Mouse (Mus musculus) CH12.LX (cell line): Measurements from ENCODE around the gene Ptcd2. TPM values are rescaled to one million over a fixed set of nuclear protein-coding genes. Genes with fewer than 3 reads are reported as not detected.

Experiments
- DNase-seq: peaks from one replicate; pipeline ENCODE4 v3.0.0-alpha.2; 2013; ENCODE audit errors: extremely low read depth
- H3K27ac ChIP-seq: 2 replicates; pipeline ENCODE4 v1.5.1; 2012; ENCODE audit warnings: low read depth, mild to moderate bottlenecking, control low read depth, moderate library complexity; ENCODE audit not compliant: insufficient read depth
- H3K27me3 ChIP-seq: replicated peaks from 2 replicates; pipeline ENCODE3; 2012; ENCODE audit warnings: inconsistent platforms
- H3K36me3 ChIP-seq, 2 experiments: replicated peaks in 1 of 2; 2 replicates each; pipeline versions ENCODE3 to v1.6.1; 2012; ENCODE audit warnings: inconsistent platforms in 1 of 2, low read length in 1 of 2, mild to moderate bottlenecking in 1 of 2, mixed read lengths in 1 of 2, moderate library complexity in 1 of 2; ENCODE audit not compliant: control insufficient read depth in 1 of 2, insufficient read depth in 1 of 2
- H3K4me1 ChIP-seq, 2 experiments: 2 replicates each; pipeline ENCODE4 v1.6.1; 2012; ENCODE audit warnings: inconsistent platforms in 1 of 2, moderate library complexity in 1 of 2; ENCODE audit not compliant: insufficient read depth in 2 of 2, control insufficient read depth in 1 of 2
- H3K4me2 ChIP-seq: 2 replicates; pipeline ENCODE4 v1.6.1; 2012; ENCODE audit warnings: low read depth, mild to moderate bottlenecking, control low read depth; ENCODE audit not compliant: poor library complexity, insufficient read depth, severe bottlenecking
- H3K4me3 ChIP-seq, 3 experiments: fragments of 150-350 bp in 1 of 3; sonication (generic) in 1 of 3; replicated peaks in 1 of 3; 2 replicates each; pipeline versions ENCODE3 to v1.5.1; 2011 to 2012; ENCODE audit warnings: low read depth in 2 of 3, low read length in 2 of 3, mild to moderate bottlenecking in 2 of 3, moderate library complexity in 2 of 3, control low read depth in 1 of 3, improper control_type of control experiment in 1 of 3, inconsistent platforms in 1 of 3, mixed read lengths in 1 of 3; ENCODE audit not compliant: poor library complexity in 1 of 3
- H3K79me2 ChIP-seq: replicated peaks from 2 replicates; pipeline ENCODE4 v1.6.1; 2012; ENCODE audit warnings: mild to moderate bottlenecking, moderate library complexity; ENCODE audit not compliant: control insufficient read depth, poor library complexity, insufficient read depth, severe bottlenecking; ENCODE audit errors: extremely low read depth
- H3K9ac ChIP-seq: 2 replicates; pipeline ENCODE4 v1.6.1; 2012; ENCODE audit warnings: low read depth, mild to moderate bottlenecking, control low read depth, moderate library complexity; ENCODE audit not compliant: insufficient read depth
- H3K9me3 ChIP-seq: replicated peaks from 2 replicates; pipeline ENCODE3; 2012; ENCODE audit warnings: low read length, inconsistent platforms, mixed read lengths
- BHLHE40 ChIP-seq: IDR thresholded peaks from 2 replicates; pipeline ENCODE4 v1.6.1; 2011; ENCODE audit warnings: mild to moderate bottlenecking, low read depth, low read length, improper control_type of control experiment
- E2F4 ChIP-seq: IDR thresholded peaks from 2 replicates; pipeline ENCODE4 v1.6.1; 2011; ENCODE audit warnings: low read depth, low read length, improper control_type of control experiment; ENCODE audit not compliant: insufficient replicate concordance
- EP300 ChIP-seq: IDR thresholded peaks from 2 replicates; pipeline ENCODE4 v1.6.1; 2011; ENCODE audit warnings: low read length, improper control_type of control experiment
- ETS1 ChIP-seq: conservative IDR thresholded peaks from 2 replicates; pipeline ENCODE4 v1.6.1; 2012; ENCODE audit warnings: low read depth, mild to moderate bottlenecking, inconsistent platforms, low read length, improper control_type of control experiment, moderate library complexity
- GABPA ChIP-seq: IDR thresholded peaks from 2 replicates; pipeline ENCODE4 v1.6.1; 2012; ENCODE audit warnings: low read depth, low read length, improper control_type of control experiment, inconsistent platforms; ENCODE audit not compliant: insufficient replicate concordance
- HCFC1 ChIP-seq: IDR thresholded peaks from 2 replicates; pipeline ENCODE4 v1.6.1; 2012; ENCODE audit warnings: low read depth, mild to moderate bottlenecking, inconsistent platforms, low read length, improper control_type of control experiment
- JUN ChIP-seq: IDR thresholded peaks from 2 replicates; pipeline ENCODE4 v1.6.1; 2011; ENCODE audit warnings: low read depth, mild to moderate bottlenecking, low read length, improper control_type of control experiment, moderate library complexity; ENCODE audit not compliant: insufficient read depth
- MAZ ChIP-seq: IDR thresholded peaks from 2 replicates; pipeline ENCODE4 v1.6.1; 2012; ENCODE audit warnings: low read depth, mild to moderate bottlenecking, inconsistent platforms, low read length, improper control_type of control experiment, moderate library complexity
- MEF2A ChIP-seq: IDR thresholded peaks from 2 replicates; pipeline ENCODE4 v1.6.1; 2014; ENCODE audit warnings: low read depth, mild to moderate bottlenecking, inconsistent platforms, low read length, improper control_type of control experiment, borderline replicate concordance
- MYC ChIP-seq: IDR thresholded peaks from 2 replicates; pipeline ENCODE4 v1.6.1; 2011; ENCODE audit warnings: low read depth, mild to moderate bottlenecking, improper control_type of control experiment, low read length
- NELFE ChIP-seq: IDR thresholded peaks from 2 replicates; pipeline ENCODE4 v1.6.1; 2011; ENCODE audit warnings: low read depth, low read length, improper control_type of control experiment
- POLR2A ChIP-seq: IDR thresholded peaks from 2 replicates; pipeline ENCODE4 v1.6.1; 2011; ENCODE audit warnings: low read depth, mild to moderate bottlenecking, improper control_type of control experiment, low read length
- TCF12 ChIP-seq: IDR thresholded peaks from 2 replicates; pipeline ENCODE4 v1.6.1; 2014; ENCODE audit warnings: low read depth, mild to moderate bottlenecking, inconsistent platforms, low read length, improper control_type of control experiment
- UBTF ChIP-seq: IDR thresholded peaks from 2 replicates; pipeline ENCODE4 v1.6.1; 2012; ENCODE audit warnings: low read depth, mild to moderate bottlenecking, inconsistent platforms, low read length, improper control_type of control experiment, moderate library complexity
- dilution Hi-C: fragments of 300-500 bp; cut with MboI; formaldehyde crosslinking; loops from 2 replicates; pipeline ENCODE4 v1.14.3; 2020; ENCODE audit warnings: low sequenced_read_pairs; ENCODE audit not compliant: extremely low pct_unique_long_range_greater_than_20kb, extremely low pct_ligation_motif_present
- in situ Hi-C: fragments of 300-500 bp; cut with MboI; formaldehyde crosslinking; loops from 3 replicates; pipeline ENCODE4 v1.14.3; 2019; ENCODE audit warnings: low sequenced_read_pairs, low pct_ligation_motif_present, low pct_unique_long_range_greater_than_20kb, mixed read lengths
- polyA plus RNA-seq: library from polyadenylated mRNA; unstranded; fragments of >175 nt; gene quantifications from 2 replicates; pipeline ENCODE4 v1.2.1, GENCODE M21; 2012; ENCODE audit warnings: low read depth; ENCODE audit not compliant: insufficient read length
- total RNA-seq, 2 experiments: library from RNA; depleted of rRNA; stranded (reverse); fragments of 300-350 nt in 1 of 2; fragments of >200 nt in 1 of 2; gene quantifications; 2 replicates each; pipeline ENCODE4 v1.2.3; 2012 to 2014

The Ptcd2 gene
- total and polyA plus RNA-seq, 3 experiments, result 32.4 to 92.9 (median 52.2) TPM

DNA sequence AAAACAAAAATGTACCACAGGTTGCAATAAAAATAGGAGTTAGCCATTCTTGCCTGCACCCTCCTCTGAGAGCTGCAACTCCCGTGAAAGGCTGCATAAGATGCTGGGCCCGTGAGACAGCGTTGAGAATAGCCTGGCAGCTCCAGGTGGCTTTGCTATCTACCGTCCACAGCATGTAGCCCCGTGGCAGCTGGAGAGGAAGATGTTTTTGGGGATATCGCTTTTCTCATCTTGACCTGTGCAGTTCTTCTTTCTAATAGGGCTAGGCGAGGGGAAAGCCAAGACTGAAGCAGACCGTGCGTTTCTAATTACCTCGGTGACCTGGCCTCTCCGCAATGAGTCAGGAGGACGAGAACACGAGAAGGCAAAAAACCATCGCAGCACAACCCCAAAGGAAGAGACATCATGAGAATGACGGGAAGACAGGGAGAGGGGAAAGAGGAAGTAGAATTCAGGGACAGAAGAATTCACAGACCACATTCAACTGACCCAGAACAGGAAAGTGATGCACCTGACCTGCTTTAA lies 29.8 kb downstream of the Ptcd2 start:
- H3K27me3 ChIP-seq, result peaks cover 3% of the 10 kb centered on the region
- TF ChIP-seq ETS1 (peak; percentile 54; the same call in 1 of the 2 replicates), TCF12 (peak; percentile 10; the same call in 1 of the 2 replicates), JUN (no peak), HCFC1 (no peak), BHLHE40 (peak; percentile 61)
- TF ChIP-seq, all 38 proteins: peak for 3
- dilution Hi-C loops (no loop called here), in situ Hi-C loops (loop anchor here (5.0 kb wide), 1 partner anchor 137 kb away; no protein-coding TSS in a partner anchor)
- Histone ChIP-seq H3K9ac (no peak overlapping the region), H3K4me1 (peaks cover 10 to 33% of the 10 kb centered on the region in 2 experiments; a peak in 3 of 4 replicates), H3K4me2 (peak overlapping the region; percentile 23), H3K79me2 (no peaks in the 10 kb centered on the region), H3K9me3 (peaks cover 4% of the 10 kb centered on the region), H3K36me3 (peaks cover 9 to 11% of the 10 kb centered on the region in 2 experiments), H3K27ac (no peak overlapping the region), H3K4me3 (no peak overlapping the region)
- peak; percentile 54 for DNase-seq

DNA sequence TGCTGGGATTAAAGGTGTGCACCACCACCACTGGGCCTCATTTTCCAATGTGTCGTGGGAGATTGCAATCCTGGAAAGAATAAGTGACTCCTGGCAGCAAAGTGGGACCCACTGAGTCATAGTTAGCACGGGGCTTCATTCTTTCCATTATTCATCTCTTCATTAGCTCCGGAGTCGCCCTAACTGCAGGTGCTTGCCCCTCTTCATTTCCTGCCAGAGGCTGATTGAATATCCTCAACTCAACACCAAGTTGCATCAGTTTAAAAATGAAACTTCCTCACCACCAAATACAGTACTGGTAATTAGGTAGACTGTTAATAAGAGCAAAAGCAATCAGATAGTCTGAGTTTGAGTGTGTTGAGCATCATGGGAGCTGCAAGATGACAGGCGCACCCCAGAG lies 30.4 kb downstream of the Ptcd2 start:
- 0 out of 2 replicates have a peak, but pooled peaks have one; percentile 53 for TF ChIP-seq EP300
- TF ChIP-seq E2F4, result no peak
- 0 out of 2 replicates have a peak, but pooled peaks have one; percentile 10 for TF ChIP-seq TCF12
- no peak for TF ChIP-seq NELFE
- no peak for TF ChIP-seq POLR2A
- no peak; the same call in 1 of the 2 replicates for TF ChIP-seq MEF2A
- 0 out of 2 replicates have a peak, but pooled peaks have one; percentile 50 for TF ChIP-seq MAZ
- TF ChIP-seq UBTF, result no peak
- no peak for TF ChIP-seq GABPA
- TF ChIP-seq BHLHE40, result peak; percentile 45; the same call in 1 of the 2 replicates
- TF ChIP-seq ETS1, result peak; percentile 71
- TF ChIP-seq MYC, result no peak
- in situ Hi-C loops (no loop called here), dilution Hi-C loops (no loop called here)
- Histone ChIP-seq H3K9me3 (peaks cover 4% of the 10 kb centered on the region), H3K79me2 (no peaks in the 10 kb centered on the region), H3K27ac (no peak overlapping the region), H3K4me1 (peaks cover 10 to 33% of the 10 kb centered on the region in 2 experiments; a peak in 3 of 4 replicates), H3K9ac (no peak overlapping the region), H3K4me2 (peak overlapping the region; percentile 23), H3K4me3 (no peak overlapping the region), H3K27me3 (peaks cover 5% of the 10 kb centered on the region), H3K36me3 (peaks cover 3 to 5% of the 10 kb centered on the region in 2 experiments)
- DNase-seq, result peak; percentile 54
